Mouse (Mus musculus) WW6 (cell line): ENCODE data around the gene Slc12a6.

Experiments
- DNase-seq: peaks from one replicate; pipeline ENCODE4 v3.0.0-alpha.2; 2013; ENCODE audit warnings: low read depth, low spot score

Slc12a6 gene

GRCm38 (mm10) chr2:112391346-112392000, 125.8 kb downstream of the Slc12a6 start:
- no peak for DNase-seq

DNA sequence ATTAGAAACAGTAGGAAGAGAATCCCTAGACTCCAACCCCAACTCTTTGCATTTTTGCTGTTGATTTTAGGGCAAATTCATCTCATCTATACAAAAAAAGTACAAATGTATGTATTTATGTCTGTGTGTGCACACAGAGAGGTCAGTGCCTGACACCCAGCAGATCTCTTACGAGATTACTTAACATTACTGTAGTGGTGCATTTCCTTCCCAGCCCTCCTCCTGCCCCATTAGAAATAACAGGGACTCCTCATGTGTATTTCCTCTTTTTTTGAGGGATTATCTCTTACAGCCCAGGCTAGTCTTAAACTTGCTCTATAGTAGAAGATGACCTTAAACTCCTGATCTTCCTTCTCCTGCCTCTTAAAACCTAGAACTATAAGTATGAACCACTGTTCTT, 127.1 kb downstream of the Slc12a6 start:
- no peak for DNase-seq

DNA sequence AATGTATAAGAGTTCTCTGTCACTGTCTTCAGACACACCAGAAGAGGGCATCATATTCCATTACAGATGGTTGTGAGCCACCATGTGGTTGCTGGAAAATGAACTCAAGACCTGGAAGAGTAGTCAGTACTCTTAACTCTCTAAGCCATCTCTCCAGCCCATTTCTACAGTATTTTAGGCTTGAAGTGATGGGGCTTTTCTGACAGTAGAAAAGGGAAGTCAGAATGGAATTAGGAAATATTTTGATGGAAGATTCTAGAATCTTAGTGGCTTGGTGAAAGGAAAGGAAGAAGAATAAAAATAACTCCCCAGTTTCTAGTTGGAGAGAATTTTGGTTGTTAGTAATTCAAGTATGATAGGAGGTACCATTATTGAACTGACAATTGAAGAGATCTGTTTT, 128.3 kb downstream of the Slc12a6 start:
- DNase-seq = no peak

DNA sequence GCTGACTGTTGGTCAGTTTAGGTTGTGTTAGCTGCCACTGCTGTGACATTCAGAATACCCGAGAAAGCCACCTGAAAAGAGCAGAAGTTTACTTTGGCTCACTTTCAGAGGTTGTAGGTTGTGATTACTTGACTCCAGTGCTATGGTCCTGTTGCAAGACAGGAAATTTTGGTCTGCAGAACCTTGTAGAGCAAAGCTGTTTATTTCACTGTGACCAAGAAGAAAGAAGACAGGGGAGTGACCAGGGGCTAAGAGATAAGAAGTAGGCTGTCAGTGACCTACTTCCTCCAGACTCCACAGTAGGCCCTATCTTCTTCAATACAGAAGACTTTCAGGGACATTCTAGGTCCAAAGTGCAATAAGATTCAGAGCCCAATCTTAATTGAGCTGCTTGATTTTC, 131.0 kb downstream of the Slc12a6 start:
- no peak for DNase-seq

- no peak for DNase-seq
Observed at GRCm38 (mm10) chr2:112407030-112407429, 141.4 kb downstream of the Slc12a6 start.
